In genomic region chr11:116434967-116435752, GRCm38 (mm10) we compare ENCODE assay signal across 8 mouse cellular contexts. TPM values are rescaled to one million over a fixed set of nuclear protein-coding genes. Genes with fewer than 3 reads are reported as not detected.
A peak's percentile ranks its signal among the peaks of the same experiment; 100 is the strongest.
DNase-seq lines count a peak whose midpoint lies in the region; ATAC-seq and TF ChIP-seq lines count a peak whose summit lies in the region.

No protein-coding gene starts in this region.

- ATAC-seq in lung, embryonic 16.5 days (ENCODE audit: low read depth): no peak
- no peak for ATAC-seq in embryonic facial prominence, embryonic 15.5 days (ENCODE audit: insufficient number of reproducible peaks, low FRiP score, low TSS enrichment, low read depth)
- ATAC-seq in kidney, embryonic 16.5 days (ENCODE audit: low FRiP score, low TSS enrichment): no peak

- intact Hi-C loops in left cerebral cortex, postnatal 14 days (cut with DNase I): loop anchor here (2.0 kb wide), 1 partner anchor 56 kb away; no protein-coding TSS in a partner anchor
- intact Hi-C loops in left cerebral cortex, postnatal 25 days (cut with DNase I): loop anchor here (1.0 kb wide), 1 partner anchor 22 kb away; the partner anchor contains the start of gene Rnf157

- peak overlapping the region; percentile 93 for H3K27ac ChIP-seq in lung, embryonic 16.5 days (ENCODE audit: low read length)
- H3K27ac ChIP-seq in embryonic facial prominence, embryonic 15.5 days (replicated peaks): peak overlapping the region; percentile 92
- peak overlapping the region; percentile 97 for H3K27ac ChIP-seq in kidney, embryonic 16.5 days (ENCODE audit: low read length)

- peak overlapping the region; percentile 26 for H3ac ChIP-seq in myocyte (ENCODE audit: control insufficient read depth, insufficient read length)

- TF ChIP-seq POLR2A in myocyte (IDR thresholded peaks at IDR 0.05; ENCODE audit: insufficient read length, low read depth): no peak

- H3K4me2 ChIP-seq in lung, embryonic 16.5 days (ENCODE audit: low read depth, low read length): peak overlapping the region; percentile 68
- H3K4me2 ChIP-seq in embryonic facial prominence, embryonic 15.5 days (replicated peaks): peak overlapping the region; percentile 59
- peak overlapping the region; percentile 63 for H3K4me2 ChIP-seq in kidney, embryonic 16.5 days (replicated peaks; ENCODE audit: low read depth, low read length)
- H3K4me2 ChIP-seq in myocyte (ENCODE audit: low read depth): peak overlapping the region; percentile 67

- 48% methylated on average over 12 of the region's 12 CpGs for WGBS in lung, embryonic 16.5 days
- 49% methylated on average over 12 of the region's 12 CpGs for WGBS in embryonic facial prominence, embryonic 15.5 days
- 42% methylated on average over 12 of the region's 12 CpGs for WGBS in kidney, embryonic 16.5 days

- peak overlapping the region; percentile 72 for H3K4me3 ChIP-seq in lung, embryonic 16.5 days (ENCODE audit: low read length)
- peak overlapping the region; percentile 74 for H3K4me3 ChIP-seq in embryonic facial prominence, embryonic 15.5 days (replicated peaks)
- peak overlapping the region; percentile 96 for H3K4me3 ChIP-seq in kidney, embryonic 16.5 days (ENCODE audit: low read length)
- H3K4me3 ChIP-seq in myocyte: peak overlapping the region; percentile 55

- H3K4me1 ChIP-seq in lung, embryonic 16.5 days (replicated peaks; ENCODE audit: control insufficient read depth, insufficient read depth, low read length): peaks cover 32% of the 10 kb centered on the region
- H3K4me1 ChIP-seq in embryonic facial prominence, embryonic 15.5 days: peaks cover 42% of the 10 kb centered on the region
- peaks cover 42% of the 10 kb centered on the region for H3K4me1 ChIP-seq in kidney, embryonic 16.5 days (ENCODE audit: insufficient read depth, low read length)

- H3K9ac ChIP-seq in lung, embryonic 16.5 days (ENCODE audit: low read length): peak overlapping the region; percentile 84
- H3K9ac ChIP-seq in embryonic facial prominence, embryonic 15.5 days: peak overlapping the region; percentile 85
- peak overlapping the region; percentile 95 for H3K9ac ChIP-seq in kidney, embryonic 16.5 days (replicated peaks; ENCODE audit: low read length)

- peaks cover 18% of the 10 kb centered on the region for H3K79me2 ChIP-seq in myocyte (ENCODE audit: control insufficient read depth, insufficient read depth)

- H3K9me3 ChIP-seq in lung, embryonic 16.5 days (ENCODE audit: control insufficient read depth, low read length): no peaks in the 10 kb centered on the region
- no peaks in the 10 kb centered on the region for H3K9me3 ChIP-seq in embryonic facial prominence, embryonic 15.5 days (replicated peaks)
- H3K9me3 ChIP-seq in kidney, embryonic 16.5 days (ENCODE audit: low read length): no peaks in the 10 kb centered on the region

- H3K27me3 ChIP-seq in lung, embryonic 16.5 days (ENCODE audit: control insufficient read depth, insufficient read depth, low read depth, low read length): no peaks in the 10 kb centered on the region
- H3K27me3 ChIP-seq in embryonic facial prominence, embryonic 15.5 days: no peaks in the 10 kb centered on the region
- H3K27me3 ChIP-seq in kidney, embryonic 16.5 days (ENCODE audit: insufficient read depth, low read length): no peaks in the 10 kb centered on the region
- H3K27me3 ChIP-seq in myocyte (ENCODE audit: control insufficient read depth, insufficient read depth, insufficient read length): no peaks in the 10 kb centered on the region

- DNase-seq in lung, adult 18-20 months: no peak
- no peak for DNase-seq in left cerebral cortex, postnatal 14 days (ENCODE audit: low spot score in 2 of 2)
- no peak for DNase-seq in left cerebral cortex, postnatal 25 days (ENCODE audit: low spot score in 2 of 2)
- no peak for DNase-seq in cerebellum, postnatal 4 days (ENCODE audit: low spot score in 2 of 2)

- peaks cover 6% of the 10 kb centered on the region for H3K36me3 ChIP-seq in lung, embryonic 16.5 days (ENCODE audit: control insufficient read depth, insufficient read depth, low read length)
- H3K36me3 ChIP-seq in embryonic facial prominence, embryonic 15.5 days: peaks cover 29% of the 10 kb centered on the region
- H3K36me3 ChIP-seq in kidney, embryonic 16.5 days (ENCODE audit: insufficient read depth, low read length): peaks cover 27% of the 10 kb centered on the region
- H3K36me3 ChIP-seq in myocyte (ENCODE audit: control insufficient read depth, insufficient read depth): no peaks in the 10 kb centered on the region

TF ChIP-seq in myocyte, 11 proteins besides CTCF, POLR2A, EP300 and RAD21:
- TF ChIP-seq SRF (IDR thresholded peaks at IDR 0.05; ENCODE audit: control insufficient read depth, insufficient read length, low read depth): no peak
- no peak for TF ChIP-seq POLR2AphosphoS2 (IDR thresholded peaks at IDR 0.05; ENCODE audit: insufficient read length, low read depth)
- no peak for TF ChIP-seq REST (IDR thresholded peaks at IDR 0.05; ENCODE audit: insufficient read depth, insufficient read length)
- no peak for TF ChIP-seq E2F4 (IDR thresholded peaks at IDR 0.05; ENCODE audit: insufficient read depth)
- no peak for TF ChIP-seq TCF3 (IDR thresholded peaks at IDR 0.05; ENCODE audit: insufficient read length, low read depth)
- TF ChIP-seq MAX (IDR thresholded peaks at IDR 0.05; ENCODE audit: low read depth): no peak
- TF ChIP-seq MYOG (IDR thresholded peaks at IDR 0.05; ENCODE audit: control insufficient read depth in 1 of 3, insufficient read depth in 1 of 3, insufficient read length in 2 of 3, low read depth in 2 of 3): no peak
- no peak for TF ChIP-seq USF1 (IDR thresholded peaks at IDR 0.05; ENCODE audit: low read depth)
- TF ChIP-seq TCF12 (IDR thresholded peaks at IDR 0.05; ENCODE audit: insufficient read depth, poor library complexity, severe bottlenecking): no peak
- TF ChIP-seq MYOD1 (IDR thresholded peaks at IDR 0.05; ENCODE audit: control insufficient read depth in 1 of 3, insufficient read length in 2 of 3, low read depth in 2 of 3): no peak
- no peak for TF ChIP-seq CEBPB (IDR thresholded peaks at IDR 0.05; ENCODE audit: insufficient read depth, poor library complexity, severe bottlenecking)

RNA-seq across cellular contexts. Expression of gene Ubald2, which starts 1.3 kb away (rescaled TPM):
- 41.3 and 43.2 TPM in 2 replicates for polyA plus RNA-seq in lung, embryonic 16.5 days (2015; fragmentation: Nextera tagmentation; extraction: Ambion mirVana)
- 33.3 and 39.6 TPM in 2 replicates for polyA plus RNA-seq in embryonic facial prominence, embryonic 15.5 days (2015; fragmentation: Nextera tagmentation; extraction: Ambion mirVana)
- polyA plus RNA-seq in kidney, embryonic 16.5 days (2015; fragmentation: Nextera tagmentation; extraction: Ambion mirVana): 51.2 and 51.4 TPM in 2 replicates
- 120 TPM for polyA plus RNA-seq in myocyte (2012; fragmentation: generic; extraction: Trizol)
- total RNA-seq in left cerebral cortex, postnatal 14 days (2021): 10 to 100 TPM; 30.1 to 32.0 TPM
- 10 to 100 TPM; 31.3 to 33.7 TPM for total RNA-seq in left cerebral cortex, postnatal 25 days (2021)

RNA-seq across cellular contexts. Expression of gene Rnf157, which starts 22.3 kb away (rescaled TPM):
- polyA plus RNA-seq in lung, embryonic 16.5 days (2015; fragmentation: Nextera tagmentation; extraction: Ambion mirVana): 3.5 and 4.0 TPM in 2 replicates
- polyA plus RNA-seq in embryonic facial prominence, embryonic 15.5 days (2015; fragmentation: Nextera tagmentation; extraction: Ambion mirVana): 15.7 and 17.0 TPM in 2 replicates
- polyA plus RNA-seq in kidney, embryonic 16.5 days (2015; fragmentation: Nextera tagmentation; extraction: Ambion mirVana): 6.1 and 6.8 TPM in 2 replicates
- polyA plus RNA-seq in myocyte (2012; fragmentation: generic; extraction: Trizol): 15.2 TPM
- 100 to 1,000 TPM; 228 to 235 TPM for total RNA-seq in left cerebral cortex, postnatal 14 days (2021)
- 100 to 1,000 TPM; 252 to 278 TPM for total RNA-seq in left cerebral cortex, postnatal 25 days (2021)

RNA-seq across cellular contexts. Expression of gene Qrich2, which starts 30.9 kb away (rescaled TPM):
- polyA plus RNA-seq in lung, embryonic 16.5 days (2015; fragmentation: Nextera tagmentation; extraction: Ambion mirVana): 0.26 TPM in 1 of 2 replicates, not detected in the other
- polyA plus RNA-seq in embryonic facial prominence, embryonic 15.5 days (2015; fragmentation: Nextera tagmentation; extraction: Ambion mirVana): 0.09 and 0.16 TPM in 2 replicates
- polyA plus RNA-seq in kidney, embryonic 16.5 days (2015; fragmentation: Nextera tagmentation; extraction: Ambion mirVana): 0.15 and 0.32 TPM in 2 replicates
- not detected for polyA plus RNA-seq in myocyte (2012; fragmentation: generic; extraction: Trizol)
- total RNA-seq in left cerebral cortex, postnatal 14 days (2021): not detected
- total RNA-seq in left cerebral cortex, postnatal 25 days (2021): not detected

RNA-seq across cellular contexts. Expression of gene Prpsap1, which starts 58.8 kb away (rescaled TPM):
- 167 and 177 TPM in 2 replicates for polyA plus RNA-seq in lung, embryonic 16.5 days (2015; fragmentation: Nextera tagmentation; extraction: Ambion mirVana)
- 154 and 161 TPM in 2 replicates for polyA plus RNA-seq in embryonic facial prominence, embryonic 15.5 days (2015; fragmentation: Nextera tagmentation; extraction: Ambion mirVana)
- 217 and 226 TPM in 2 replicates for polyA plus RNA-seq in kidney, embryonic 16.5 days (2015; fragmentation: Nextera tagmentation; extraction: Ambion mirVana)
- polyA plus RNA-seq in myocyte (2012; fragmentation: generic; extraction: Trizol): 78.2 TPM
- 10 to 100 TPM; 70.6 to 82.9 TPM for total RNA-seq in left cerebral cortex, postnatal 14 days (2021)
- 10 to 100 TPM; 65.7 to 76.2 TPM for total RNA-seq in left cerebral cortex, postnatal 25 days (2021)
